Mouse (Mus musculus) kidney, postnatal 0 days (tissue): ENCODE measurements at regions not wholly inside any gene's neighbourhood (a gene's known extent, or its start where the extent isn't known, plus 50 kb on each side); places are given as distances from the start of the nearest gene placed in this dataset.

ENCODE experiments used
- ATAC-seq: fragments of 200-750 bp; cut with Nextera tagmentation; replicated peaks from 2 replicates; pipeline ENCODE4 v1.8.0; 2017; ENCODE audit warnings: low read depth, moderate number of reproducible peaks, moderate TSS enrichment, moderate library complexity; ENCODE audit not compliant: low FRiP score
- DNase-seq: peaks from one replicate; pipeline ENCODE4 v3.0.0-alpha.2; 2016; ENCODE audit warnings: low spot score
- H3K27ac ChIP-seq: fragments of 300-500 bp; sonication (generic); 2 replicates; pipeline ENCODE4 v1.5.1; 2014; ENCODE audit warnings: mild to moderate bottlenecking
- H3K27me3 ChIP-seq: fragments of 300-500 bp; sonication (generic); 2 replicates; pipeline ENCODE4 v1.6.1; 2014; ENCODE audit warnings: low read length, mixed read lengths; ENCODE audit not compliant: insufficient read depth
- H3K36me3 ChIP-seq: fragments of 300-500 bp; sonication (generic); 2 replicates; pipeline ENCODE4 v1.6.1; 2014; ENCODE audit warnings: low read length, mixed read lengths; ENCODE audit not compliant: insufficient read depth
- H3K4me1 ChIP-seq: fragments of 300-500 bp; sonication (generic); replicated peaks from 2 replicates; pipeline ENCODE4 v1.6.1; 2014; ENCODE audit warnings: antibody characterized with exemption, low read length, mixed read lengths; ENCODE audit not compliant: insufficient read depth
- H3K4me2 ChIP-seq: fragments of 300-500 bp; sonication (generic); 2 replicates; pipeline ENCODE4 v1.6.1; 2014; ENCODE audit warnings: mild to moderate bottlenecking, low read length, moderate library complexity, mixed read lengths
- H3K4me3 ChIP-seq: fragments of 300-500 bp; sonication (generic); replicated peaks from 2 replicates; pipeline ENCODE4 v1.5.1; 2014; ENCODE audit warnings: low read depth, low read length
- H3K9ac ChIP-seq: fragments of 300-500 bp; sonication (generic); 2 replicates; pipeline ENCODE4 v1.6.1; 2014; ENCODE audit warnings: low read depth, low read length
- H3K9me3 ChIP-seq: fragments of 300-500 bp; sonication (generic); replicated peaks from 2 replicates; pipeline ENCODE4 v1.6.1; 2016; ENCODE audit warnings: low read length, inconsistent platforms, mixed read lengths
- CTCF ChIP-seq: IDR thresholded peaks from 2 replicates; pipeline ENCODE4 v1.5.1; 2016; ENCODE audit warnings: antibody characterized with exemption, low read depth, mild to moderate bottlenecking, moderate library complexity
- WGBS: fragments of 180-500 bp; shearing (Covaris S2); extraction: QIAGEN DNeasy Blood & Tissue Kit; methylation state at CpG from one replicate; pipeline ENCODE4 v1.1.7; 2014; 5-methylcytosine and 5-hydroxymethylcytosine counted together

DNA sequence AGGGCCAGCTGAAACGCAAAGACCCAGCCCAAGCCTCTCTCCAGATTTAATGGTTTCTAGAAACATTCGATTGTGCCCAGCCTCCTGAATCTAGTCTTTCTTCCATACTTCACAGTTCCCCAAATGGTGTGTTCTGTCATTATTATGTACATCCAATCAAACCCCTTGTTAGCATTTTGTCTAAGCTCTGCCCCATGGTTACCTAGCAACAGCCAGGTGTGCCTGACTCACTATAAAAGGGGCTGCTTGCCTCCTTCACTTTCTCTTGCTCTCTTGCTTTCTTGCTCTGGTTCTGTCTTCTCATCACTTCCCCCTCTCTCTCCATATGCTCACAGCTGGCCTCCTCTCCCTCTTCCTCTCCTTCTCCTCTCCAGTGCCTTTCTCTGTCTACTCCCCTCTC lies 217.8 kb downstream of the Phlda1 start:
- no peaks in the 10 kb centered on the region for H3K36me3 ChIP-seq
- no peak overlapping the region for H3K4me3 ChIP-seq
- ATAC-seq (no peak), DNase-seq (no peak)
- no peak for TF ChIP-seq CTCF
- no peak overlapping the region for H3K27ac ChIP-seq
- no peak overlapping the region for H3K9ac ChIP-seq
- H3K4me2 ChIP-seq: no peak overlapping the region
- no peaks in the 10 kb centered on the region for H3K9me3 ChIP-seq
- no peaks in the 10 kb centered on the region for H3K27me3 ChIP-seq
- WGBS: 83% methylated on average over 2 of the region's 2 CpGs
- 0 out of 2 replicates have a peak, but pooled peaks cover 5% of the 10 kb centered on the region for H3K4me1 ChIP-seq

DNA sequence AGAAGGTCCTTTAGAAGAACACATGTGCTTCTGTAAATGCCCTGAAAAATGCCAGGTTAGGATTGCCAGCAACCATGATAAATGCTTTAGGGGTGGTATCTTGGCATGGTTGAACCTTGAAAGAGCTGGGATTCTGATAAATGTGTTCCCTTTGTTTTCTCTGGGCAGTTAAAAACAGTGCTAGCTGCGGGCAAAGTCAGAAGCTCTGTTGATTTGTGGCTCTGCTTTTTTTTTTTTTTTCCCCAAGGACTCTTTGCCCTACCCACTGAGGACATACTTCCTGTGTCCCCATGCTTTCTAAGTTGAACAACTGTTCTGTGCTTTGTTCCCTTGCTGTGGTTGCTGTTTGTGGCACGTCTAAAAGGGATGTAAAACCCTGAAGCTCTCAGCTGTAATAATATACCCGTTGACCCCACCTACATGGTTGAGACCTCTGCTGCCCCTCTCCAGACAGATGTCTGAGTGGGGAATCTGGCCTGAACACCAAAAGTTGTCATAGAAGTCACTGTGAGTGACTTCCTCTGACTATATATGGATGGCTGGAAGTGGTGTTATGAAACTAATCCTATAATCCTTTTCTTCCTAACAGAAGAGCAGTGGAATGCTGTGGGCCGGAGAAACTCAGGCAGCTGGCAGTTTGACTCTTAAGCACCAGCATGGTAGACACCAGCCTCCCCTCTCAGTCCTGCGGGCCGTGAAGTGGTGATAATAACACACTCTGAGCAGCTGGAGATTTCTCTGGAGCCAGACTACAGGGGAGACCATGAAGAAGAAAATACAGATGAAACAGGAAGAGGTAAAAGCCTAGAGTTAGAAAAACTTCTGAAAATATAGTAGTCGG lies 218.7 kb downstream of the Phlda1 start:
- H3K9me3 ChIP-seq: no peaks in the 10 kb centered on the region
- no peak overlapping the region for H3K9ac ChIP-seq
- ATAC-seq (no peak), DNase-seq (no peak)
- 0 out of 2 replicates have a peak, but pooled peaks cover 2% of the 10 kb centered on the region for H3K4me1 ChIP-seq
- no peak overlapping the region for H3K27ac ChIP-seq
- H3K36me3 ChIP-seq: no peaks in the 10 kb centered on the region
- 37% methylated on average over 7 of the region's 7 CpGs for WGBS
- TF ChIP-seq CTCF: no peak
- no peak overlapping the region for H3K4me3 ChIP-seq
- no peak overlapping the region for H3K4me2 ChIP-seq
- H3K27me3 ChIP-seq: no peaks in the 10 kb centered on the region

- Histone ChIP-seq H3K4me1 (peaks cover 3% of the 10 kb centered on the region), H3K36me3 (no peaks in the 10 kb centered on the region), H3K4me2 (no peak overlapping the region), H3K4me3 (no peak overlapping the region), H3K9me3 (no peaks in the 10 kb centered on the region), H3K27ac (no peak overlapping the region), H3K27me3 (no peaks in the 10 kb centered on the region), H3K9ac (no peak overlapping the region)
- ATAC-seq (no peak), DNase-seq (no peak)
- TF ChIP-seq CTCF: no peak
- 61% methylated on average over 3 of the region's 3 CpGs for WGBS
Measured at GRCm38 (mm10) chr10:111736026-111736425, 229.9 kb downstream of the Phlda1 start.

DNA sequence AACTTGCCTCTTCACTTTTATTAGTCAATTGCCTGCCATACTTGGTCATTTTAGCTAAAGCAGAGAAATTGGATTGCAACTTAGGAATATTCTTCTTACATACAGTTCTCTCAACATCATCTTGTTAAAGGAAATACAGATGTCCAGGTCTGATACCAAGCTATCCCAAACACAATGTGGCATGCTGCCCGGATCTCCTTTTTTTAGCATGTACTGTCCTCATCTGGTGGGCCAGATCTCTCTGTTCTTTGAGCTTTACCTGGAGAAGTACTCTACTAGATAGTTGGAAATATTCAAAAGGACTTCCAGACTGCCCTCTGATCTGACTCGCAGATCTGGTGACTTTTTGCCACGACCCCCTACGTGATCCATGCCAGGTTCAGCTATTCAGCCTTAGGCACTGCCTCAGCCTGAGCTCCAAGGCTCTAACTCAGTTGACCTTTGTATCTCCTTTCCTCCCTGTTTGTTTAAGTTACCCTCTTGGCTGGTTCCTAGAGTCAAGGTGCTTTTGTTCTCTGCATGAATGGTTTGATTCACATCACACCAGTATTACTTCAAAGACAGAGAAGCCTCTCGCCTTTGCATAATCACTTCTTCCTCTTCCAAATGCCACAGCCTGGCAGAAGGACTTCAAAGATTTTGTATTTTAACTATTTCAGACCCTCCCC lies 232.9 kb upstream of the Krr1 start:
- H3K9ac ChIP-seq: no peak overlapping the region
- H3K4me1 ChIP-seq: peaks cover 3% of the 10 kb centered on the region
- H3K27me3 ChIP-seq: no peaks in the 10 kb centered on the region
- 27% methylated on average over 5 of the region's 5 CpGs for WGBS
- ATAC-seq (no peak), DNase-seq (no peak)
- H3K4me2 ChIP-seq: no peak overlapping the region
- H3K36me3 ChIP-seq: no peaks in the 10 kb centered on the region
- no peaks in the 10 kb centered on the region for H3K9me3 ChIP-seq
- TF ChIP-seq CTCF: no peak
- H3K4me3 ChIP-seq: no peak overlapping the region
- H3K27ac ChIP-seq: no peak overlapping the region

- WGBS: 43% methylated on average over 9 of the region's 9 CpGs
- no peak overlapping the region for H3K27ac ChIP-seq
- DNase-seq: peak; percentile 39
- H3K4me1 ChIP-seq: peaks cover 3% of the 10 kb centered on the region
- no peak overlapping the region for H3K4me3 ChIP-seq
- ATAC-seq: no peak
- H3K9ac ChIP-seq: no peak overlapping the region
- no peak for TF ChIP-seq CTCF
- H3K4me2 ChIP-seq: no peak overlapping the region
- H3K27me3 ChIP-seq: no peaks in the 10 kb centered on the region
- H3K36me3 ChIP-seq: no peaks in the 10 kb centered on the region
- H3K9me3 ChIP-seq: no peaks in the 10 kb centered on the region
Measured at GRCm38 (mm10) chr10:111740586-111741265, 231.7 kb upstream of the Krr1 start.

- DNase-seq (no peak), ATAC-seq (no peak; the same call in 1 of the 2 replicates)
- WGBS: 56% methylated on average over 5 of the region's 5 CpGs
Measured at GRCm38 (mm10) chr10:111741301-111741945, 231.0 kb upstream of the Krr1 start.

More at GRCm38 (mm10) chr10:111741301-111741945, 231.0 kb upstream of the Krr1 start:
- H3K9ac ChIP-seq: no peak overlapping the region
- H3K27ac ChIP-seq: no peak overlapping the region
- H3K36me3 ChIP-seq: no peaks in the 10 kb centered on the region
- TF ChIP-seq CTCF: no peak
- no peak overlapping the region for H3K4me2 ChIP-seq
- H3K27me3 ChIP-seq: no peaks in the 10 kb centered on the region
- peaks cover 3% of the 10 kb centered on the region for H3K4me1 ChIP-seq
- H3K9me3 ChIP-seq: no peaks in the 10 kb centered on the region
- H3K4me3 ChIP-seq: no peak overlapping the region
